Mouse (Mus musculus) fat pad, adult 2 months (tissue): ENCODE data around the gene Tnfsfm13.

ENCODE experiments used
- DNase-seq: peaks from one replicate; pipeline ENCODE4 v3.0.0-alpha.2; 2011; ENCODE audit warnings: low read depth, low spot score; ENCODE audit errors: extremely low read depth

The Tnfsfm13 gene

GRCm38 (mm10) chr11:69682209-69682839, 13.6 kb downstream of the Tnfsfm13 start:
- DNase-seq, result no peak

GRCm38 (mm10) chr11:69681314-69682208, 14.3 kb downstream of the Tnfsfm13 start, which contains the start of gene Senp3:
Gene Senp3 (minus strand): TSS chr11:69682084.
- DNase-seq, result no peak

GRCm38 (mm10) chr11:69680136-69680855, 15.6 kb downstream of the Tnfsfm13 start:
- no peak for DNase-seq

- no peak for DNase-seq
Measured at GRCm38 (mm10) chr11:69679144-69679543, 16.8 kb downstream of the Tnfsfm13 start.

- peak; percentile 99 for DNase-seq
Measured at GRCm38 (mm10) chr11:69672211-69672706, 23.6 kb downstream of the Tnfsfm13 start, which contains the start of gene Eif4a1. Gene Eif4a1 (minus strand): TSS chr11:69672423.

- no peak for DNase-seq
Measured at GRCm38 (mm10) chr11:69671726-69672124, 24.2 kb downstream of the Tnfsfm13 start.

GRCm38 (mm10) chr11:69670786-69671725, 24.8 kb downstream of the Tnfsfm13 start:
- no peak for DNase-seq

GRCm38 (mm10) chr11:69666665-69667005, 29.3 kb downstream of the Tnfsfm13 start:
- DNase-seq, result no peak

GRCm38 (mm10) chr11:69665961-69666664, 29.8 kb downstream of the Tnfsfm13 start, which contains the start of gene Cd68:
Gene Cd68 (minus strand): TSS chr11:69666153.
- no peak for DNase-seq

- no peak for DNase-seq
Measured at GRCm38 (mm10) chr11:69665457-69665960, 30.4 kb downstream of the Tnfsfm13 start.

GRCm38 (mm10) chr11:69664841-69665240, 31.1 kb downstream of the Tnfsfm13 start:
- no peak for DNase-seq

GRCm38 (mm10) chr11:69663795-69664194, 32.1 kb downstream of the Tnfsfm13 start:
- DNase-seq, result no peak

GRCm38 (mm10) chr11:69662967-69663671, 32.8 kb downstream of the Tnfsfm13 start:
- DNase-seq, result no peak

GRCm38 (mm10) chr11:69662213-69662966, 33.5 kb downstream of the Tnfsfm13 start, which contains the start of gene Mpdu1:
Gene Mpdu1 (minus strand): TSS chr11:69662642.
- DNase-seq, result no peak

GRCm38 (mm10) chr11:69661221-69661881, 34.5 kb downstream of the Tnfsfm13 start:
- no peak for DNase-seq

- no peak for DNase-seq
Measured at GRCm38 (mm10) chr11:69657462-69657881, 38.4 kb downstream of the Tnfsfm13 start.
